Mouse (Mus musculus) hematopoietic multipotent progenitor cell, adult 10-12 weeks (in vitro differentiated cells): ENCODE results near the gene Gm14308. TPM values are rescaled to one million over a fixed set of nuclear protein-coding genes. Genes with fewer than 3 reads are reported as not detected.

ENCODE experiments used
- polyA plus RNA-seq: library from polyadenylated mRNA; stranded (reverse); fragments of >175 nt; gene quantifications from 2 replicates; pipeline ENCODE4 v1.2.3, GENCODE M21; 2012; ENCODE audit warnings: low replicate concordance

Gene Gm14308
- not detected in 2 replicates for polyA plus RNA-seq

GRCm38 (mm10) chr2:176636244-176636643 lies at the start of gene Gm14308:
Gene Gm14308 (minus strand): TSS chr2:176636344.

DNA sequence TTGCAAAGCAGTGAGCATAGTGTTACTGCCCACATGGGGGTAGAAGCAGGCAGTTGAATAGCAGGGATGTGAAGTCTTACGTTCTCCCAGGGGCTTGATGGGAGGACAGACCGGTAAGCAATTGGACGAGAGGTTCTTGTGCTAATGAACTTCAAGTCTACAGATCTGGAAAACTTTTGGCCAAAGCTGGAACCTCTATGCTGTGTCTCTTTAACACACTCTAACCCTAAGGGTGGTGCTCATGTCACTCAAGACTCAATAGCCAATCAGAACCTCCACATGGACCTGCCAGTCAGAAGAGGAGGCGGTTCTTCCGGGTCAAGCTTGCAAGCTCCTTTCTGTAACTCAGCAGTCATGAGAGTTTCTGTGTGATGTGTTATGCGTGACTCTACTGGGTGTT lies 34.1 kb upstream of the Gm14308 start, which contains the start of gene Zfp973:
Gene Zfp973 (plus strand): TSS at position 301 of the 400 bp plus-strand sequence.

Other genes starting within 250 kb of the Gm14308 start
- gene Gm14435, start 212.8 kb downstream of the Gm14308 start, polyA plus RNA-seq: not detected in 2 replicates
- gene Gm14434, start 149.6 kb downstream of the Gm14308 start, polyA plus RNA-seq: 2.5 TPM in 1 of 2 replicates, not detected in the other
- gene Zfp967, start 115.3 kb downstream of the Gm14308 start, polyA plus RNA-seq: 0.13 and 0.30 TPM in 2 replicates
- gene Zfp973, start 34.2 kb upstream of the Gm14308 start, polyA plus RNA-seq: not detected in 2 replicates
- 0.31 and 0.63 TPM in 2 replicates for gene Gm14305, start 72.0 kb upstream of the Gm14308 start, polyA plus RNA-seq
- 0.15 TPM in 1 of 2 replicates, not detected in the other for gene Gm14295, start 162.3 kb upstream of the Gm14308 start, polyA plus RNA-seq
- gene Gm14408, start 194.8 kb upstream of the Gm14308 start, polyA plus RNA-seq: not detected in 2 replicates